Mouse (Mus musculus) kidney, embryonic 15.5 days (tissue): ENCODE data around the gene Eipr1. TPM values are rescaled to one million over a fixed set of nuclear protein-coding genes. Genes with fewer than 3 reads are reported as not detected.

Experiments used
- polyA plus RNA-seq: library from polyadenylated mRNA; unstranded; fragments of >200 nt; fragmentation: Nextera tagmentation; extraction: Ambion mirVana; gene quantifications from 2 replicates; pipeline ENCODE4 v1.2.1, GENCODE M21; 2015

Eipr1 gene
- polyA plus RNA-seq, 1 experiment from 2014 or later: 36.6 TPM

Other genes with a start within 250 kb of the Eipr1 start
- 0.12 TPM in 1 of 2 replicates, not detected in the other for gene Dcdc2c, start 199.4 kb upstream of the Eipr1 start, polyA plus RNA-seq
- not detected in 2 replicates for gene Allc, start 169.3 kb upstream of the Eipr1 start, polyA plus RNA-seq
- gene Colec11, start 128.4 kb upstream of the Eipr1 start, polyA plus RNA-seq: 3.3 and 4.8 TPM in 2 replicates
- gene Rps7, start 115.8 kb upstream of the Eipr1 start, polyA plus RNA-seq: 680 and 816 TPM in 2 replicates
- gene Rnaseh1, start 102.2 kb upstream of the Eipr1 start, polyA plus RNA-seq: 33.4 and 34.2 TPM in 2 replicates
- 85.3 and 90.4 TPM in 2 replicates for gene Adi1, start 76.6 kb upstream of the Eipr1 start, polyA plus RNA-seq
- 38.6 and 42.5 TPM in 2 replicates for gene Trappc12, start 1.3 kb upstream of the Eipr1 start, polyA plus RNA-seq